Mouse (Mus musculus): ENCODE data around the gene Camk2d.

Gene Camk2d

GRCm38 (mm10) chr3:126650747-126651146 is 54.6 kb downstream of the Camk2d start:
- DNase-seq (ENCODE audit: low read depth, low spot score) = peak; percentile 75

GRCm38 (mm10) chr3:126652361-126652760 is 56.3 kb downstream of the Camk2d start:
- no peak for DNase-seq (ENCODE audit: low read depth, low spot score)

GRCm38 (mm10) chr3:126653118-126653517 is 57.0 kb downstream of the Camk2d start:
- DNase-seq (ENCODE audit: low read depth, low spot score) = no peak

- peak; percentile 21 for DNase-seq (ENCODE audit: low read depth, low spot score)
Observed at GRCm38 (mm10) chr3:126656173-126656572, 60.1 kb downstream of the Camk2d start.

- peak; percentile 50 for DNase-seq (ENCODE audit: low read depth, low spot score)
Observed at GRCm38 (mm10) chr3:126657895-126658294, 61.8 kb downstream of the Camk2d start.

- DNase-seq (ENCODE audit: low read depth, low spot score) = peak; percentile 15
Observed at GRCm38 (mm10) chr3:126658791-126659190, 62.7 kb downstream of the Camk2d start.

- DNase-seq (ENCODE audit: low read depth, low spot score) = no peak
Observed at GRCm38 (mm10) chr3:126659235-126659634, 63.1 kb downstream of the Camk2d start.

GRCm38 (mm10) chr3:126659832-126660564 is 63.9 kb downstream of the Camk2d start:
- DNase-seq (ENCODE audit: low read depth, low spot score) = peak; percentile 71

GRCm38 (mm10) chr3:126660575-126660974 is 64.5 kb downstream of the Camk2d start:
- peak; percentile 86 for DNase-seq (ENCODE audit: low read depth, low spot score)

- no peak for DNase-seq (ENCODE audit: low read depth, low spot score)
Observed at GRCm38 (mm10) chr3:126660986-126661385, 64.9 kb downstream of the Camk2d start.

GRCm38 (mm10) chr3:126661920-126662319 is 65.8 kb downstream of the Camk2d start:
- peak; percentile 75 for DNase-seq (ENCODE audit: low read depth, low spot score)

- peak; percentile 49 for DNase-seq (ENCODE audit: low read depth, low spot score)
Observed at GRCm38 (mm10) chr3:126663436-126663835, 67.3 kb downstream of the Camk2d start.

- DNase-seq (ENCODE audit: low read depth, low spot score) = peak; percentile 52
Observed at GRCm38 (mm10) chr3:126665866-126666265, 69.8 kb downstream of the Camk2d start.

- no peak for DNase-seq (ENCODE audit: low read depth, low spot score)
Observed at GRCm38 (mm10) chr3:126667019-126667418, 70.9 kb downstream of the Camk2d start.

- no peak for DNase-seq (ENCODE audit: low read depth, low spot score)
Observed at GRCm38 (mm10) chr3:126667451-126667850, 71.3 kb downstream of the Camk2d start.

- DNase-seq (ENCODE audit: low read depth, low spot score) = no peak
Observed at GRCm38 (mm10) chr3:126668123-126668522, 72.0 kb downstream of the Camk2d start.

GRCm38 (mm10) chr3:126668692-126669091 is 72.6 kb downstream of the Camk2d start:
- no peak for DNase-seq (ENCODE audit: low read depth, low spot score)

- DNase-seq (ENCODE audit: low read depth, low spot score) = no peak
Observed at GRCm38 (mm10) chr3:126670413-126670812, 74.3 kb downstream of the Camk2d start.

GRCm38 (mm10) chr3:126671292-126671691 is 75.2 kb downstream of the Camk2d start:
- DNase-seq (ENCODE audit: low read depth, low spot score) = no peak

- no peak for DNase-seq (ENCODE audit: low read depth, low spot score)
Observed at GRCm38 (mm10) chr3:126681051-126681450, 84.9 kb downstream of the Camk2d start.

GRCm38 (mm10) chr3:126681996-126682395 is 85.9 kb downstream of the Camk2d start:
- no peak for DNase-seq (ENCODE audit: low read depth, low spot score)

- DNase-seq (ENCODE audit: low read depth, low spot score) = no peak
Observed at GRCm38 (mm10) chr3:126685363-126685762, 89.3 kb downstream of the Camk2d start.

GRCm38 (mm10) chr3:126687150-126687549 is 91.0 kb downstream of the Camk2d start:
- DNase-seq (ENCODE audit: low read depth, low spot score) = no peak

- DNase-seq (ENCODE audit: low read depth, low spot score) = no peak
Observed at GRCm38 (mm10) chr3:126688516-126688915, 92.4 kb downstream of the Camk2d start.
